Mouse (Mus musculus): Measurements from ENCODE around the gene Obscn. TPM values are rescaled to one million over a fixed set of nuclear protein-coding genes. Genes with fewer than 3 reads are reported as not detected.

The Obscn gene
- polyA plus RNA-seq, 1 experiment from 2014 or later: 0.03 TPM

GRCm38 (mm10) chr11:58995807-58996370, 140.3 kb downstream of the Obscn start:
- H3K27ac ChIP-seq (ENCODE audit: low read depth, low read length): no peak overlapping the region
- H3K4me2 ChIP-seq: no peak overlapping the region
- DNase-seq (ENCODE audit: low spot score, missing footprints) (peak; percentile 80), ATAC-seq (ENCODE audit: low FRiP score) (no peak)
- peaks cover 12% of the 10 kb centered on the region for H3K27me3 ChIP-seq (ENCODE audit: control insufficient read depth, insufficient read depth, low read length)
- no peaks in the 10 kb centered on the region for H3K9me3 ChIP-seq (ENCODE audit: control insufficient read depth, low read length)
- 57% methylated on average over 12 of the region's 12 CpGs for WGBS
- no peak overlapping the region for H3K4me3 ChIP-seq (ENCODE audit: low read depth, low read length)
- no peaks in the 10 kb centered on the region for H3K36me3 ChIP-seq (ENCODE audit: control insufficient read depth, insufficient read depth, low read length)
- H3K4me1 ChIP-seq (ENCODE audit: control insufficient read depth, insufficient read depth, low read length): no peaks in the 10 kb centered on the region; the same call in 1 of the 2 replicates
- no peak overlapping the region for H3K9ac ChIP-seq (ENCODE audit: low read length)

GRCm38 (mm10) chr11:58995061-58995806, 141.0 kb downstream of the Obscn start:
- Histone ChIP-seq H3K36me3 (ENCODE audit: control insufficient read depth, insufficient read depth, low read length) (no peaks in the 10 kb centered on the region), H3K4me3 (ENCODE audit: low read depth, low read length) (no peak overlapping the region), H3K4me1 (ENCODE audit: control insufficient read depth, insufficient read depth, low read length) (no peaks in the 10 kb centered on the region; the same call in 1 of the 2 replicates), H3K4me2 (no peak overlapping the region), H3K27me3 (ENCODE audit: control insufficient read depth, insufficient read depth, low read length) (peaks cover 12% of the 10 kb centered on the region), H3K9ac (ENCODE audit: low read length) (no peak overlapping the region), H3K27ac (ENCODE audit: low read depth, low read length) (no peak overlapping the region), H3K9me3 (ENCODE audit: control insufficient read depth, low read length) (no peaks in the 10 kb centered on the region)
- 77% methylated on average over 9 of the region's 9 CpGs for WGBS
- ATAC-seq (ENCODE audit: low FRiP score): no peak
- peak; percentile 64 for DNase-seq (ENCODE audit: low spot score, missing footprints)

- Histone ChIP-seq H3K4me3 (ENCODE audit: low read depth, low read length) (peak overlapping the region; percentile 22), H3K27me3 (ENCODE audit: control insufficient read depth, insufficient read depth, low read length) (peaks cover 12% of the 10 kb centered on the region), H3K36me3 (ENCODE audit: control insufficient read depth, insufficient read depth, low read length) (peaks cover 2% of the 10 kb centered on the region; the same call in 1 of the 2 replicates), H3K9ac (ENCODE audit: low read length) (no peak overlapping the region), H3K27ac (ENCODE audit: low read depth, low read length) (no peak overlapping the region), H3K4me2 (peak overlapping the region; percentile 49), H3K9me3 (ENCODE audit: control insufficient read depth, low read length) (no peaks in the 10 kb centered on the region), H3K4me1 (ENCODE audit: control insufficient read depth, insufficient read depth, low read length) (no peaks in the 10 kb centered on the region; the same call in 1 of the 2 replicates)
- peak; percentile 87 for DNase-seq (ENCODE audit: low spot score, missing footprints)
- ATAC-seq (ENCODE audit: low FRiP score): peak; percentile 71; the same call in 1 of the 2 replicates
- under 1% methylated on average over 35 of the region's 35 CpGs for WGBS
These were observed 141.8 kb downstream of the Obscn start for GRCm38 (mm10) chr11:58994337-58994826.

- Histone ChIP-seq H3K27ac (ENCODE audit: low read depth, low read length) (no peak overlapping the region), H3K27me3 (ENCODE audit: control insufficient read depth, insufficient read depth, low read length) (peaks cover 12% of the 10 kb centered on the region)
These were observed 143.0 kb downstream of the Obscn start for GRCm38 (mm10) chr11:58993091-58993670.

GRCm38 (mm10) chr11:58991911-58992310, 144.3 kb downstream of the Obscn start:
- no peaks in the 10 kb centered on the region; the same call in 1 of the 2 replicates for H3K4me1 ChIP-seq (ENCODE audit: control insufficient read depth, insufficient read depth, low read length)
- H3K9me3 ChIP-seq (ENCODE audit: control insufficient read depth, low read length): no peaks in the 10 kb centered on the region
- ATAC-seq (ENCODE audit: low FRiP score) (no peak), DNase-seq (ENCODE audit: low spot score, missing footprints) (peak; percentile 47)
- peaks cover 11% of the 10 kb centered on the region; the same call in 1 of the 2 replicates for H3K36me3 ChIP-seq (ENCODE audit: control insufficient read depth, insufficient read depth, low read length)
- 86% methylated on average over 3 of the region's 3 CpGs for WGBS
- H3K4me2 ChIP-seq: no peak overlapping the region
- H3K9ac ChIP-seq (ENCODE audit: low read length): no peak overlapping the region
- no peak overlapping the region for H3K4me3 ChIP-seq (ENCODE audit: low read depth, low read length)
- no peak overlapping the region for H3K27ac ChIP-seq (ENCODE audit: low read depth, low read length)
- peaks cover 12% of the 10 kb centered on the region for H3K27me3 ChIP-seq (ENCODE audit: control insufficient read depth, insufficient read depth, low read length)

More at GRCm38 (mm10) chr11:58993091-58993670, 143.0 kb downstream of the Obscn start:
- WGBS: 83% methylated on average over 6 of the region's 6 CpGs
- H3K36me3 ChIP-seq (ENCODE audit: control insufficient read depth, insufficient read depth, low read length): peaks cover 6% of the 10 kb centered on the region; the same call in 1 of the 2 replicates
- no peak for ATAC-seq (ENCODE audit: low FRiP score)
- H3K4me2 ChIP-seq: no peak overlapping the region
- H3K4me1 ChIP-seq (ENCODE audit: control insufficient read depth, insufficient read depth, low read length): no peaks in the 10 kb centered on the region; the same call in 1 of the 2 replicates
- no peak overlapping the region for H3K9ac ChIP-seq (ENCODE audit: low read length)
- DNase-seq (ENCODE audit: low spot score, missing footprints): peak; percentile 76
- no peaks in the 10 kb centered on the region for H3K9me3 ChIP-seq (ENCODE audit: control insufficient read depth, low read length)
- no peak overlapping the region for H3K4me3 ChIP-seq (ENCODE audit: low read depth, low read length)

GRCm38 (mm10) chr11:58990794-58991193, 145.4 kb downstream of the Obscn start:
- Histone ChIP-seq H3K4me1 (ENCODE audit: control insufficient read depth, insufficient read depth, low read length) (no peaks in the 10 kb centered on the region; the same call in 1 of the 2 replicates), H3K36me3 (ENCODE audit: control insufficient read depth, insufficient read depth, low read length) (peaks cover 11% of the 10 kb centered on the region; the same call in 1 of the 2 replicates)
- DNase-seq (ENCODE audit: low spot score, missing footprints): peak; percentile 39

GRCm38 (mm10) chr11:58990141-58990540, 146.1 kb downstream of the Obscn start:
- ATAC-seq (ENCODE audit: low FRiP score) (no peak), DNase-seq (ENCODE audit: low spot score, missing footprints) (peak; percentile 69)
- no peaks in the 10 kb centered on the region for H3K9me3 ChIP-seq (ENCODE audit: control insufficient read depth, low read length)
- no peak overlapping the region for H3K4me3 ChIP-seq (ENCODE audit: low read depth, low read length)
- H3K36me3 ChIP-seq (ENCODE audit: control insufficient read depth, insufficient read depth, low read length): peaks cover 11% of the 10 kb centered on the region; the same call in 1 of the 2 replicates
- 90% methylated on average over 17 of the region's 17 CpGs for WGBS
- no peak overlapping the region for H3K27ac ChIP-seq (ENCODE audit: low read depth, low read length)
- H3K27me3 ChIP-seq (ENCODE audit: control insufficient read depth, insufficient read depth, low read length): peaks cover 9% of the 10 kb centered on the region
- no peaks in the 10 kb centered on the region; the same call in 1 of the 2 replicates for H3K4me1 ChIP-seq (ENCODE audit: control insufficient read depth, insufficient read depth, low read length)
- no peak overlapping the region for H3K9ac ChIP-seq (ENCODE audit: low read length)
- H3K4me2 ChIP-seq: no peak overlapping the region

More at GRCm38 (mm10) chr11:58990794-58991193, 145.4 kb downstream of the Obscn start:
- H3K4me3 ChIP-seq (ENCODE audit: low read depth, low read length): no peak overlapping the region
- no peaks in the 10 kb centered on the region for H3K9me3 ChIP-seq (ENCODE audit: control insufficient read depth, low read length)
- H3K27ac ChIP-seq (ENCODE audit: low read depth, low read length): no peak overlapping the region
- peaks cover 12% of the 10 kb centered on the region for H3K27me3 ChIP-seq (ENCODE audit: control insufficient read depth, insufficient read depth, low read length)
- no peak overlapping the region for H3K4me2 ChIP-seq
- ATAC-seq (ENCODE audit: low FRiP score): no peak
- WGBS: 87% methylated on average over 9 of the region's 9 CpGs
- H3K9ac ChIP-seq (ENCODE audit: low read length): no peak overlapping the region

- WGBS: 93% methylated on average over 4 of the region's 4 CpGs
- Histone ChIP-seq H3K27ac (ENCODE audit: low read depth, low read length) (no peak overlapping the region), H3K4me2 (no peak overlapping the region), H3K36me3 (ENCODE audit: control insufficient read depth, insufficient read depth, low read length) (peaks cover 11% of the 10 kb centered on the region; the same call in 1 of the 2 replicates), H3K4me1 (ENCODE audit: control insufficient read depth, insufficient read depth, low read length) (no peaks in the 10 kb centered on the region; the same call in 1 of the 2 replicates), H3K9ac (ENCODE audit: low read length) (no peak overlapping the region), H3K27me3 (ENCODE audit: control insufficient read depth, insufficient read depth, low read length) (peaks cover 5% of the 10 kb centered on the region), H3K9me3 (ENCODE audit: control insufficient read depth, low read length) (no peaks in the 10 kb centered on the region), H3K4me3 (ENCODE audit: low read depth, low read length) (no peak overlapping the region)
- DNase-seq (ENCODE audit: low spot score, missing footprints): peak; percentile 51
- no peak for ATAC-seq (ENCODE audit: low FRiP score)
These were observed 147.0 kb downstream of the Obscn start for GRCm38 (mm10) chr11:58989166-58989565.
